Comparison of ENCODE assay signal across 23 mouse cellular contexts in genomic region chrX:142883593-142883992, GRCm38 (mm10).
A peak's percentile ranks its signal among the peaks of the same experiment; 100 is the strongest.
DNase-seq lines count a peak whose midpoint lies in the region; ATAC-seq and TF ChIP-seq lines count a peak whose summit lies in the region.
"Had no signal": no experiment of that assay in that cellular context is flagged by ENCODE, and none has a peak within 500 bp of the region (broad histone marks: within the 10 kb centered on the region; RNA-seq: fewer than 3 reads in every experiment).

No protein-coding gene starts in this region.

- TF ChIP-seq CTCF in embryonic fibroblast, embryonic 13.5 days (IDR thresholded peaks at IDR 0.05; ENCODE audit: borderline replicate concordance, insufficient read depth, low read length) = no peak

- peak; percentile 28 for DNase-seq in 3T3-L1 (ENCODE audit: low read depth, low spot score)
- DNase-seq in telencephalon, adult 2 months (ENCODE audit: low read depth, low spot score) = peak; percentile 17
- no peak for DNase-seq in layer of hippocampus, adult 8-10 months (ENCODE audit: low spot score in 2 of 2)
- DNase-seq in right cerebral cortex, postnatal 4 days = no peak
- DNase-seq in layer of hippocampus, adult 9-10 months (ENCODE audit: low spot score) = no peak
- DNase-seq: adrenal gland, adult 8-10 months; adrenal gland, postnatal 36 days; cerebellum, adult 11 months; cerebellum, adult 9-10 months; cerebellum, postnatal 25 days; gastrocnemius, postnatal 10 days; heart, adult 2 months; heart, postnatal 14 days had no signal

- peak; percentile 89 for ATAC-seq in CD4-positive, CD25-positive, alpha-beta regulatory T cell, adult 4 months
- ATAC-seq: forebrain, embryonic 14.5 days; hindbrain, postnatal 0 days; intestine, embryonic 16.5 days had no signal

- TF ChIP-seq POLR2A in embryonic fibroblast, embryonic 13.5 days (IDR thresholded peaks at IDR 0.05; ENCODE audit: low read depth, low read length) = no peak

- peak overlapping the region; percentile 65; the same call in 1 of the 2 replicates for H3K27ac ChIP-seq in embryonic fibroblast, embryonic 13.5 days (ENCODE audit: insufficient read depth, low read length)
- H3K27ac ChIP-seq: embryonic facial prominence, embryonic 13.5 days; forebrain, embryonic 10.5 days; heart, adult 2 months; heart, embryonic 15.5 days; hindbrain, embryonic 13.5 days; hindbrain, postnatal 0 days had no signal

- no peak overlapping the region for H3K4me3 ChIP-seq in embryonic fibroblast, embryonic 13.5 days (ENCODE audit: insufficient read depth, low read length)
- H3K4me3 ChIP-seq: embryonic facial prominence, embryonic 13.5 days; erythroblast, embryonic 14.5 days; forebrain, embryonic 10.5 days; heart, adult 2 months; heart, embryonic 15.5 days; hindbrain, embryonic 13.5 days had no signal

- no peaks in the 10 kb centered on the region; the same call in 1 of the 2 replicates for H3K4me1 ChIP-seq in embryonic fibroblast, embryonic 13.5 days (ENCODE audit: control insufficient read depth, insufficient read depth, low read length)
- H3K4me1 ChIP-seq: embryonic facial prominence, embryonic 13.5 days; forebrain, embryonic 10.5 days; heart, embryonic 15.5 days; hindbrain, embryonic 13.5 days had no signal

Comparison
In these comparisons a context has a peak if more than half of its experiments do, and no peak if none do; other contexts are left out.
1. DNase-seq: peak in 3T3-L1 (single experiment) and telencephalon, adult 2 months (single experiment); none in layer of hippocampus, adult 8-10 months (0 of 2), right cerebral cortex, postnatal 4 days (single experiment) and layer of hippocampus, adult 9-10 months (single experiment).